Mouse (Mus musculus): ENCODE measurements at regions not wholly inside any gene's neighbourhood (a gene's known extent, or its start where the extent isn't known, plus 50 kb on each side); places are given as distances from the start of the nearest gene placed in this dataset.

DNA sequence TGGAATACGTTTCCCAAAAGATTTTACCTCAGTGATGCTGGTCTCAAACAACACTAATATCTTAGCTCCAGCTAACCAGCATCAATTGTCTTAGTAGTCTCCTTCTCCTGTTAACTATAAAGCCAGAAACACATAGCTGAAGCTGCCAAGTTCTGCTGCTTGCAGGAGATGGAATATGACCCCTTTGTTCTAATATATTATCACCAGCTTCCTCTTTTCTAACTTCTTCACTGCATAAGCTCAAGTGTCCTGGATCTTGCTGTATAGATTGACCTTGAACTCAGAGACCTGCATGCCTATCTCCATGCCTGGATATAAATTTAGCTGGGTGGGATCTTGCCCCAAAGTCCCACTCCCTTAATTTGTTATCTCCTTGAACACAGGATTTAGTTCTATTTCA, 94.8 kb downstream of the Rbm46 start:
- intact Hi-C loops (cut with DNase I): no loop called here
- no peak for TF ChIP-seq CTCF (IDR thresholded peaks at IDR 0.05)
- Histone ChIP-seq H3K4me3 (no peak overlapping the region), H3K27ac (no peak overlapping the region)
- DNase-seq (ENCODE audit: extremely low spot score in 1 of 2, low spot score in 2 of 2): no peak

- no peak for TF ChIP-seq CTCF (IDR thresholded peaks at IDR 0.05)
- intact Hi-C loops (cut with DNase I): no loop called here
- Histone ChIP-seq H3K4me3 (no peak overlapping the region), H3K27ac (no peak overlapping the region)
- DNase-seq (ENCODE audit: extremely low spot score in 1 of 2, low spot score in 2 of 2): no peak
These were observed 105.6 kb downstream of the Rbm46 start for GRCm38 (mm10) chr3:82770512-82771270.

DNA sequence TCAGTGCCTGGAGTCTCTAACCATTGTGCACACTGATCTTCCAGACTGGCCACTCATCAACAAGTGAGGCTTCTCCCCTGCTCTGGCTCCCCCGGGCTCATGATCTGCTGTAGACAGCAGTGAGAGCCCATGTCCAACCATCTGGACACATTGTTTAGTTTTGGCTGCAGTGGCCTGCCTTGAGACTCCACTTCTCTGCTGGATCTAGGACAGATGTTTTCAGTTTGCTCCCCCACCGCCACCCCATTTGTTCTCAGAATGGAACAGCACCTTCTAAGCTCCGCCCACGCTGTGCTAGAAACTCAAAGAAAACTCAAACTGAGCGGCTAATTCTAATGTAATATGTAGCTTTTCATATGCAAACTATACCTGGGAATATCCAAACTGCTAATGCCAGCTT, 108.8 kb downstream of the Rbm46 start:
- TF ChIP-seq CTCF (IDR thresholded peaks at IDR 0.05): no peak
- Histone ChIP-seq H3K4me3 (no peak overlapping the region), H3K27ac (no peak overlapping the region)
- peak in 1 of 2 experiments; percentile 15 for DNase-seq (ENCODE audit: extremely low spot score in 1 of 2, low spot score in 2 of 2)
- intact Hi-C loops (cut with DNase I): no loop called here

DNA sequence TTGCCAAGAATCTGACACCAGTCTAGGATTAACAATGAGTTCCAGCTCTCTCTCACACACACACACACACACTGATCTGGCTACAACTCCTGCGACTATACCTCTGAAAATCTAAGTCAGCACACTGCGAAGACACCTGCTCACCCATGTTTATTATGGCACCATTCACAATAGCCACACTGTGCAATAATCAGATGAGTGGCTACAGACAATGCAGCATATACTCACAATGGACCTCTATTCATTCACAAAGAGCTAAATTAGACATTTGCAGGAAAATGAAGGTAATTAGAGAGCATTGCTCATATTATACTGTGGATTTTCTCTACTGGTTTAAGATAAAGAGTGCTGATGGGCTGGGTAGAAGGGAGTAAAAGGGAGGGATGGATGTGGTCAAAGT, 116.3 kb downstream of the Rbm46 start:
- Histone ChIP-seq H3K27ac (no peak overlapping the region), H3K4me3 (no peak overlapping the region)
- intact Hi-C loops (cut with DNase I): no loop called here
- TF ChIP-seq CTCF (IDR thresholded peaks at IDR 0.05): no peak
- no peak for DNase-seq (ENCODE audit: extremely low spot score in 1 of 2, low spot score in 2 of 2)

GRCm38 (mm10) chr3:82758967-82759366, 117.3 kb downstream of the Rbm46 start:
- no peak for DNase-seq (ENCODE audit: extremely low spot score in 1 of 2, low spot score in 2 of 2)
- no peak for TF ChIP-seq CTCF (IDR thresholded peaks at IDR 0.05)
- intact Hi-C loops (cut with DNase I): no loop called here

GRCm38 (mm10) chr3:82725546-82725945, 150.7 kb downstream of the Rbm46 start:
- H3K27ac ChIP-seq: no peak overlapping the region
- no peak overlapping the region for H3K4me3 ChIP-seq
- peak; percentile 78 for TF ChIP-seq CTCF (IDR thresholded peaks at IDR 0.05)
- peak; percentile 19 to 59 for DNase-seq (ENCODE audit: extremely low spot score in 1 of 2, low spot score in 2 of 2)
- intact Hi-C loops (cut with DNase I): loop anchor here (1.0 to 10.0 kb wide), 3 partner anchors 181 to 361 kb away; partner anchors contain the start of gene Npy2r

More at GRCm38 (mm10) chr3:82758967-82759366, 117.3 kb downstream of the Rbm46 start:
- Histone ChIP-seq H3K27ac (no peak overlapping the region), H3K4me3 (no peak overlapping the region)

- no peak overlapping the region for H3K27ac ChIP-seq
These were observed 159.7 kb upstream of the Npy2r start for GRCm38 (mm10) chr3:82707628-82708027.

GRCm38 (mm10) chr3:82692131-82692530, 144.2 kb upstream of the Npy2r start:
- Histone ChIP-seq H3K27ac (no peak overlapping the region), H3K4me3 (no peak overlapping the region)
- TF ChIP-seq CTCF (IDR thresholded peaks at IDR 0.05): peak; percentile 28
- no peak for DNase-seq (ENCODE audit: extremely low spot score in 1 of 2, low spot score in 2 of 2)
- intact Hi-C loops (cut with DNase I): no loop called here

More at GRCm38 (mm10) chr3:82707628-82708027, 159.7 kb upstream of the Npy2r start:
- no peak for TF ChIP-seq CTCF (IDR thresholded peaks at IDR 0.05)
- no peak for DNase-seq (ENCODE audit: extremely low spot score in 1 of 2, low spot score in 2 of 2)
- H3K4me3 ChIP-seq: no peak overlapping the region
- intact Hi-C loops (cut with DNase I): no loop called here

DNA sequence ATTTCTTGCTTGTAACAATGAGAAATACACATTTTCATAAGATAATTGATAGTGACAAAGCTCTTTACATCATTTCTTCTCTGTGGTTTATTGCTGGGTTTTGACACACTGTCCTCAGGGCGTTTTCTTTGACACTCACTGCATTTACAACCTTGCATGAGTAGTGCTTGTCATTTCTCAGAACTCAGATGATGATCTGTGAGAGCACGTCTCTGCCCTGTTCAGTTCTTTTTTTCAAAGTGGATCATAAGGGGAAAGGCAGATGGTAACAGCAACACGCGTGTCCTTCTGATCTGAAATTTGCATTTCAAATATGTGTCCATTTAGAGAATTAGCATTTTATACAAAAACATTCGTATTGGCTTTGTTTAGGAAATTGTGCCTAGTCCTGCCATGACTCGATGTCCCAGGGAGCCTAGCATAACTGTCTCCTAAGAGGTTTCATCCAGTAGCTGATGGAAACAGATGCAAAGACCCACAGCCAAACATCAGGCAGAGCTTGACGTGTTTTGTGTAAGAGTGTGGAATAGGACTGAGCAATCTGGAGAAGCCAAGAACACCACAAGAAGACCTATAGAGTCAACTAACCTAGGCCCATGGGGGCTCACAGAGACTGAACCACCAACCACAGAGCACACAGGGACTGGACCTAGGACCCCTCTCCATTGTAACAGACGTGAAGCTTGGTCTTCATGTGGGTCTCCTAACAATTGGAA, 108.4 kb upstream of the Npy2r start:
- TF ChIP-seq CTCF (IDR thresholded peaks at IDR 0.05): no peak
- H3K4me3 ChIP-seq: no peak overlapping the region
- no peak overlapping the region for H3K27ac ChIP-seq
- intact Hi-C loops (cut with DNase I): no loop called here
- DNase-seq (ENCODE audit: extremely low spot score in 1 of 2, low spot score in 2 of 2): no peak

DNA sequence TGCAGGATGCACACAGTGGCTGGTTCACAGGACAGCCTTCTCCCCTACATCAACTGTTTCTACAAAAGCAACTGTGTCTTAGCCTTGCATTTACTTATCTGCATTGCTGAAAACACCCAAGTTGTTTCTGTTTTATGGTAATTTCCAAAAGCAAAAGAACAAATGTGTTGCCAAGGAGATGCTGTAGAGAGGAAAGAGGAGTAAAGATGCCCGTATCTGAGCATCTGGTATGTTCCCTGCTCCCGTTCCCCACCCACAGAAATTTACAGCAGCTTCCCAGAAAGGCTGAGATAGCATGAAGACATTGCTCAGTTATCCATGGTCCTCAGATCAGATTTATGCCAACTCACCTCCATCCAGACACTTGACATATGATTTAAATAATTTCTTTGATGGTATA, 104.5 kb upstream of the Npy2r start:
- no peak overlapping the region for H3K4me3 ChIP-seq
- intact Hi-C loops (cut with DNase I): loop anchor here (5.0 kb wide), 2 partner anchors 245 to 290 kb away; no protein-coding TSS in a partner anchor
- DNase-seq (ENCODE audit: extremely low spot score in 1 of 2, low spot score in 2 of 2): peak; percentile 14 to 26
- no peak for TF ChIP-seq CTCF (IDR thresholded peaks at IDR 0.05)
- H3K27ac ChIP-seq: peak overlapping the region; percentile 68

- intact Hi-C loops (cut with DNase I): no loop called here
- Histone ChIP-seq H3K27ac (no peak overlapping the region), H3K4me3 (no peak overlapping the region)
- TF ChIP-seq CTCF (IDR thresholded peaks at IDR 0.05): no peak
- no peak for DNase-seq (ENCODE audit: extremely low spot score in 1 of 2, low spot score in 2 of 2)
These were observed 92.2 kb upstream of the Npy2r start for GRCm38 (mm10) chr3:82640052-82640451.

DNA sequence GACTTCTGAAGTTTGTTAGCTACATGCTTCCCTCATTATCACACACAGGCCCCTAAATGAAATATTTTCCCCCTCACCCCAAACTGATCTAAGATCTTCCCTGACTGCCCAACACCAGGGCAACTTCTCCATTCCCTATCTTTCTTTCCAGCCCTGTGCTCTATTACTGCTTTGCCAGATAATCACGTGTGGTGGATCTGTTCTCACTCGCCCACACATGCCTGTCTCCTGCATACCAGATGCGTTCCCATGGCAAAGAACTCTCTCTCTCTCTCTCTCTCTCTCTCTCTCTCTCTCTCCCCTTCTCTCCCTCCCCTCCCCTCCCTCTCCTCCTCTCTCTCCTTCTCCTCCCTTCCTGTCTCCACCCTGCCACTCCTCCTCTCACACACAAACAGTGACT, 88.8 kb upstream of the Npy2r start:
- intact Hi-C loops (cut with DNase I): no loop called here
- TF ChIP-seq CTCF (IDR thresholded peaks at IDR 0.05): no peak
- no peak overlapping the region for H3K27ac ChIP-seq
- no peak overlapping the region for H3K4me3 ChIP-seq
- DNase-seq (ENCODE audit: extremely low spot score in 1 of 2, low spot score in 2 of 2): peak in 1 of 2 experiments; percentile 19
